Mouse (Mus musculus) brain, embryonic 18.5 days (tissue): ENCODE data around the gene Gm4881.

Experiments
- DNase-seq: peaks from one replicate; pipeline ENCODE4 v3.0.0-alpha.2; 2012; ENCODE audit warnings: low read depth, low spot score

The Gm4881 gene

GRCm38 (mm10) chr7:24954450-24954849 lies 10.2 kb upstream of the Gm4881 start:
- no peak for DNase-seq

GRCm38 (mm10) chr7:24953966-24954365 lies 9.7 kb upstream of the Gm4881 start:
- no peak for DNase-seq

DNA sequence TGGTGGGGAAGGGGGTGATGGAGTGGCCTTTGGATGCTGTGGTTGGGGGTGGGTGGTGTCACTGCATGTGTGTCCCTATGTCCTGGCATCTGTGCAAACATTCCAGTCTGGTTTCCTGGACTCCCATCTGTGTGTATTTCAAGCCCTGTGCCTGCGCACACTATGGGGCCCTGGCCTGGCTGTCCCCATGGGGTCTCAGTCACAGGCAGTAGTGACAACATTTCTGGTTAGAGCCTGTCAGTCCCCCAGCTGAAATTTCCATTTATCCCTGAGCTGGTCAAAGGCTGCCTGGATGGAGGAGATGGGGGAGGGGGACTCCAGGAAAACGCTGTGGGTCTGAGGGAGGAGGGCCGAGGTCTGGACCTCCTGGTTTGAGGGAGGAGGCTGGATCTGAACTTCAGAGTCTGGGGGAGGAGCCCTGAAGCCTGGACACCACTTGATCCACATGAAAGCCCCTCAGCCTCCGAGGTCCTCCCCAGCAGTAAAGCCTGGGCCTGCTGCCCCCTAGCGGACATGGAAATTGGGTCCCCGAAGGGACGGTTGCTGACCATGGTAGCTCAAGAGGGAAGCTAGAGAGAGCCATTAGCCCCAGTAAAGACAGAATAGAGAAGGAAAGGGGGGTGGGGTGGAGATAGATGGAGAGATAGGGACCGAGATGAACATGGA lies 5.8 kb upstream of the Gm4881 start:
- DNase-seq, result no peak

DNA sequence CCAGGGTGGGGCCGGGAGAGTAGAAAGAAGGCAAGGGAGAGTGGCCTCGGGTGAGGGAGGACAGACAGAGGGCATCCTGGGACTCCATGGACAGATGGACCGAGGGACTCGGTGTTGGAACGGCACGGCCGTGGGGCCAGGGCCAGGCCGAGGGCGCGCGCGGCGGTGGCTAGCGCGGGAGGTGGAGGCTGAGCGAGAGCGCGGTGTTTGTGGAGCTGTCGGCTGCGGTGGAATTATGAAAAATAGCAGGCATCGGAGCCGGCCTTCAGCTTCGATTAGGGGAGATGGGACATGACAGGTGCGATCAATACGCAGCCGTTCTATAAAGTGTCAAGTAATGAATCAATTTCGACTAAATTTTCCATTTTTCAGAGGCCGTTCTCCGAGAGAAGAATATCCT lies 4.5 kb upstream of the Gm4881 start:
- DNase-seq, result no peak

GRCm38 (mm10) chr7:24947316-24948048 lies 3.2 kb upstream of the Gm4881 start:
- no peak for DNase-seq

DNA sequence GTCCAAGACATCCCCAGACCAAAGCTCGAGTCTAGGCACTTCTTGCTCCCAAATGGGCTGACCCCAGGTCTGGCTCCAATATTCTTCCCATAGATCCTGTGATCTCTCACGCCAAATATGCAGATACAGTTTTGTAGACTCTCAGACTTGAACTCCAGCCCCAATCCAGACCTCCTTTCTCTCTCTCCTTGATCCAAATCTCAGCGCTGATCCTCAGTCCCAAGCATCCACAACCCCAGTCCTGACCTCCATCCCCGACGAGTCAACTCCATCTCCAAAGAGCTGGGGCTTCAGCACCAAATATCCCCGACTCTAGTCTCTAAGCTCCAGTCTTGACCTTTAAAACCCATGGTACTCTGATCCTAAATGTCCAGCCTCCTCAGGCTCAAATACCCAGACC lies 653 bp downstream of the Gm4881 start:
- DNase-seq, result no peak

DNA sequence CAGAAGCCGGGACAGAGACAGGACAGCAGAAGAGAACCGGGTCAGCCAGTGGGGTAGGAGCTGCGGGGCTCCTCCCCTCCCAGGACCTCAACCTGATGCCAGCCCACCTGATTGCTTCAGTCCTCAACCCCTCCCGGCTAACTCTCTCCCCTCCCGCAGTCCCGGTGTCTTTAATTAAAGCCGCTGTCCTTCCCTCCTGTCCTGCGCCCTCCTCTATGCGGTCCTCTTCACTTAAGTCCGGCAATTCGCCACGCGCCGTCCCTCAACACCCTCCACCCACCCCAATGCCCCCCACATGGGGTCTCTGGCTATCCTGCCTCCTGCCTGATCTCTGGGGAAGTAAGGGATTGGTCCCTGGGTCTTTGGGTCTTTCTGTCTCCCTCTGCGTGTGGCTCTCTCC lies 12.6 kb downstream of the Gm4881 start:
- DNase-seq, result no peak

DNA sequence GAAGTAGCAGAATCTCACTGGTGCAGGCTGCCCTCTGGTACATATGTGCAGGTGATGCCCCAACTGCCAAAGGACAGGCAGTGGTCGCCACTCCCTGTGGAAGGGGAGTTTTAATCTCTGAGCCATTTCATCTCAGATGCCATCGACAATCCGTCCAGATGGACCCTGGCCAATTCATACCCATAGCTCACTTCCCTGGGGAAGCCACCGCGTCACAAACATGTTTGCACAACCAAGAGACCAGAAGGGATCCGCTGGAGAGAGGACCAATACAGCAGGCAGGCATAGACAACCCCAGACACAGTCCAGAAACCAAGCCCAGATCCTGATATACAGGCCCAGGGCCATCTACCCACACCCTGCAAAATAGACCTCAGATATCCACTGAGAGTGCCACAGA lies 13.8 kb downstream of the Gm4881 start:
- no peak for DNase-seq

GRCm38 (mm10) chr7:24919728-24920127 lies 24.6 kb downstream of the Gm4881 start:
- no peak for DNase-seq

DNA sequence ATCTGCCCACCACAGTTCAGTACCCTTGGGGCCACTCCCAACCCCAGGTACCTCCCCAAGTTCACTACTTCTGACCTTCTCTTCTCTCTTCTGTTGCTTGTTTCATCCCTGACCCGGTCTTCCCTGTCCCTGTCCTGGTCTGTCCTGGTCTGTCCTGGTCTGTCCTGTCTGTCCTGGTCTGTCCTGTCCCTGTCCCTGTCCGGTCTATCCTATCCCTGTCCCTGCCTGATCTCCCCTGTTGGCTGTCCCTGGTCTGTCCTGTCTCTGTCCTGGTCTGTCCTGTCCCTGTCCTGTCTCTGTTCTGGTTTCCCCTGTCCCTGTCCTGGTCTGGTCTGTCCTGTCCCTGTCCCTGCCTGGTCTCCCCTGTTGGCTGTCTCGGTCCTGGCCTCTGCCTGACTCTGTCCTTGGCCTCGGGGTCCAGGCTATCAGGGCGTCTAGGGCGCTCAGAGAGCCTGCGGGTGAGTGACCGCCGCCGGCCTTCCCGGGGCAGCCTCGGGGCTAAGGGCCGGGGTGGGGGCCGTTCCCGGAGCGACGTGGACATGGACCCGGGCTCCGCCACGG lies 25.5 kb downstream of the Gm4881 start:
- DNase-seq, result no peak

GRCm38 (mm10) chr7:24912480-24912879 lies 31.8 kb downstream of the Gm4881 start:
- no peak for DNase-seq

DNA sequence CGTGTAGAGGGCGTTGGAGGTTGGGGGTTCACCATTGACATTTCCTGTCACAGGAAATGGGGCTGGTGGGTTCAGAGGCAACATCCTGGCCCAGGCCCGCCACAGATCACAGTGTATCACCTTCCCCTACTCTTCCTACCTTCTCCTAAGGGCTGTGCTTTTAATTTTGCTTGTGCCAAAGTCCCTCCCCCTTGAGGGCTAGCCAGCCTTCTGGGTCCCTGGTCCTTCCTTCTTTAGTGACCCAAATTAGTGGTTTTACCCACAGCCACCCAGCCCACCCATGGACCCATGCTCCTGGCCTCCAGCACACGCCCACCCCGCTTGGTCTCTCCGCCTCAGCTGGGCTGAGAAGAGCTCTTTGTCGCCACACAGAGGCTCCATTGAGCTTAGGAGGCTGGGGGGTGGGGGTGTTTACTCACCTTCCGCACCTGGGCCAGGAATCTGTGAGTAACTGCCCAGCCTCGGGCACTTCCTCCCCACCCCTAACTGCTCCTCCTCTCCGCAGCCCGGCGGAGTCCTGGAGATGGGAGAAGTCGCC lies 37.0 kb downstream of the Gm4881 start:
- DNase-seq, result no peak

DNA sequence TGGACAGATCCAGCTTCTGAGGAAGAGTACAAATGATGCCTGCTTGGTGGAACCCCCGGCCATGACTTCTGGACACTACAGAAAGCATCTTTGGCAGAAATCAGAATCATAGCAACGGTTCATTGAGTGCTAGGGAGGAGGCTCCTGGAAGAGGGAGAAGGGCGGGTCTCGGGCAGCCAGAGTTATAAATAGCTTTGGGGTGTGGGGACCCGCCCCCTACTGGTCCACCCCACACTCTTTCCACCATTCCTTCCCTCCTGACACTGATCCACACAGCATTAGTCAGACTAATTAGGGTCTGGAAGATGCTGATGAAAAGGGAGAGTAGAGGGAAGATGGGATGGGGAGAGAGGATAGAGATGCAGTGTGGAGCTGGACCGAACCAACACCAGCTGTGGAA lies 37.7 kb downstream of the Gm4881 start:
- DNase-seq, result no peak

GRCm38 (mm10) chr7:24904936-24905335 lies 39.4 kb downstream of the Gm4881 start:
- no peak for DNase-seq

DNA sequence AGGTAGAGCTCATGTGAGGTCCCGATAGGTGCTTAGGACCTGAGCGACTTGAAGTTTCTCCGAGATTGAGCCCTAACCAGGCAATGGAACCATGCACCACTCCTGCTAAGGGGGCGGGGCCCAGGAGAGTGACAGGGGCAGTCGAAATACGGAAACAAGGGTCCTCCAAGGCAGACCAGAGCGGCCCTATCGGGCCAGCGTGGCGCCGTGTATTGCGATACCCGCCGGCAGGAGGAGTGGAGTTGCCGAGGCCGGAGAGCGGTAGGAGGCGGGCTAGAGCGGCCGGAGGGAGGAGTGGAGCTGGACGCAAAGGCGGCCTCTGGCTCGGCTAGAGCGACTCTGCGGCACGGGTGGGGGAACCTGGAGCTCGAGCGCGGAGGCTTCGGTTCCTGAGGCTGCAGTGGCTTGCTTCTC lies 40.2 kb downstream of the Gm4881 start:
- peak; percentile 96 for DNase-seq

DNA sequence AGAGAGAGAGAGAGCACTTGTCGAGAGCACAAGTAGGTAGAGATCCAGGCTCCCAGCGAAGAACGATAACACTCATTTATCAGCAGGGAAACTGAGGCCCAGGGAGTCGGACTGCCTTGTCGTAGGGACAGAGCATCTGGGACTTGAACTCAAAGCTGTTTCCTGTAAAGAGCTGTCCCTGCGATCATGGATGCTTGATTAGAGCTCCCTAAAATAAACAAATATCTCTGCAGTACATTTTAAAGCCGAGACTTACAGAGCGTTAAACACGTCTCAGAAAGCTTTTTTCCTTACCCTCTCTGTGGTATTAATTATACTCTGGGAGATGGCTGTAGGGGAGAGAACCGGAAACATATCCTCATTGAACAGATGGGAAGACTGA lies 40.9 kb downstream of the Gm4881 start:
- no peak for DNase-seq

DNA sequence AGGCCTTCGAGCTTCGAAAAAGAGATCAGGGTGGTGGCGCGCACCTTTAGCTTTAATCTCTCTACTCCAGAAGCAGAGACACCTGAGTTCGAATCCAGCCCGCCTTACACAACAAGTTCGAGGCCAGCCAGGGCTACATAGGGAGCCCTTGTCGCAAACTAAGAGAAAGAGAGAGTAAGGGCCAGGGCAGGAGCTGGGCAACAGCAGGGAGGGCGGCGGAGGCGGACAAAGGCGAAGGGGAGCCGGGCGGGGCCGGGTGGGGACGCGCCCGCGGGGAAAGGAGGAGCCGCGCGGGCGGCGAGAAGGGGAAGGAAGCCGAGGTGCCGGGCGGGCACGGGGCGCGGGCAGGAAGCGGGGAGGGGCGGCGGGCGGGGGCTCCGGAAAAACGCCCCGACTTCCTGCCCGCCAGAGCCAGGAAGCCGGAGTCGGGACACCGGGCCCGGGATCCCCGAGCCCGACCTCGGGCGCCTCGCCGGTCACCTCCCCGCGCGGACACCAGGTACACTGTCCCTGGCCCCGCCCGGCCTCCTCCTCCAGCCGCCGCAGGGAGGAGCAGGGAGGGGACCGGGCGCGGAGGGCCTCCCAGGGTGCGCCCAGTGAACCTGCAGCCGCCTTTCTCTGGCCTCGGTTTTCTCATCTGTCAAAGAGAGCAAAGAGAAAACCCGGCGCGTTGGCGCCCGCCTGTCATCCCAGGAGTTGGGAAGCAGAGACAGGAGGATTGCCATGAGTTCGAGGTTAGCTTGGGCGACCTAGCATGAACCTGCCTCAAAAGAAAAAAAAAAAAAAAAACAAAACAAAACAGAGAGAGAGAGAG lies 41.5 kb downstream of the Gm4881 start, which contains the start of gene Arhgef1:
Gene Arhgef1, plus strand, starts transcription at position 283 of the 814 bp plus-strand sequence.
- no peak for DNase-seq

DNA sequence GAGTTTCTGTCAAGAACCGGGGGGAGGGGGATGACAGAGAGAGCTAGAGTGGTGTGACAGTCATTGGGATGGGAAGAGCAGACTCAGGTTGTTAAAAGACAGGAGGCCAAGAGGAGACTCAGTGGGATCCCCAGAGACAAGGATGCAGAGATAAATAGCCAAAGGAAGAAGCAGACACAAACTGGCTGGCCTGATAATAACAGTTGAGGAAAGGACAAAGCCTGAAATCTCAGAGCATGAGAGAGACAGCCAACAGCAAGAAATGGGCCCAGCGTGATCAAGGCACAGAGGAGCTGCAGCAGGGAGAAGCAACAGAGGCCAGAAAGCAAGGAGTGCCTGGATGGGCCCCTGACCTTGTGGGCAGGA lies 42.0 kb downstream of the Gm4881 start:
- no peak for DNase-seq

- no peak for DNase-seq
These were observed 42.5 kb downstream of the Gm4881 start for GRCm38 (mm10) chr7:24901842-24902241.

DNA sequence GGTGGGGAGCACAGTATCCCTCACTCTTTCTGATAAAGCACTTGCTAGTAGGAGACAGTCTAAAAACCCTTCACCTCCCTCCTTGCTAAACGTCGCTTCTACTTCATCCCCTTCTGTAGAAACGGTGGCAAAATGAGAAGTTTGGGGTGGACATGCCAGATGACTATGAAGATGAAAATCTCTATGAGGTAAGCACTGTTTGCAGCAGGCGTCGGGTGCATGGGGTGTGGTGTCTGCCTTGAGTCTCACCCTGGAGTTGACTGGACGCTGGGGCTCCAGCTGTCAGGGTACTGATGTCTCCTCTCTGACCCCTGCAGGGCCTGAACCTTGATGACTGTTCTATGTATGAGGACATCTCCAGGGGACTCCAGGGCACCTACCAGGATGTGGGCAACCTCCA lies 43.2 kb downstream of the Gm4881 start:
- DNase-seq, result no peak

DNA sequence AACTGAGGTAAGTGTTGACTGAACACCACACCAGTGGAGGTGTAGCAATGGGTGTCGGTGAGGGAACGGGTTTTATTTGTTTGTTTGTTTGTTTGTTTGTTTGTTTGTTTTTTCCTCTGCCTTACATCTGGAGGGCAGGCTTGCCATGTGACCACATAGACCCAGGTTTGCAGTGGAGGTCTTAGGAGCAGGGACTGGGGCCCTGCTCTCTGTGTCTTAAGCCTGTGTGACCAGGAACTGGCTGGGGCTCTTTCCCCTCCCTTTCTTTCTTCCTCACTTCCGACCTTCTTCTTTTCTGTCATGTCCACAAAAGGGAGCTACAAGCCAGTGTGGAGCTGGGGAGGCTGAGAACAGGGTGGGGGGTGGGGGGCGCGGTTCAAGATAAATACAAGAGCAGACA lies 46.3 kb downstream of the Gm4881 start:
- DNase-seq, result no peak

DNA sequence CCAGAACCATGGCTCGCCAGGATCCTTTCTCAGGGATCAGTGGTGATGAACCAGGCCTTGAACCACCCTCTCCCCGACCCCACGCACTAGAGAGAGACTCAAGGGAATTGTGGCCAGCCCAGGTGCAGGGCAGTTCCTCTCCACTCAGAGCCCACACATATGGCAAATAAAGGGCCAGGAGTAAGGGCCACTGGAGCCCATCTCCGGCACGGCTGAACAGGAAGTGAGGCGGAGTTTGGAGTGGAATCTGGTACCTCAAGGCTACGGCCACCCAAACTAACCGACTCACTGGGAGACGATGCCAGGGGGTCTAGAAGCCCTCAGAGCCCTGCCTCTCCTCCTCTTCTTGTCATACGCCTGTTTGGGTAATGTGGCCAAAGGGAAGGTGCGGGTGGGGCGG lies 47.1 kb downstream of the Gm4881 start, which contains the start of gene Cd79a:
Gene Cd79a, plus strand, starts transcription at position 158 of the 400 bp plus-strand sequence.
- no peak for DNase-seq
